Mouse (Mus musculus): ENCODE data around the gene Braf.

Braf gene

DNA sequence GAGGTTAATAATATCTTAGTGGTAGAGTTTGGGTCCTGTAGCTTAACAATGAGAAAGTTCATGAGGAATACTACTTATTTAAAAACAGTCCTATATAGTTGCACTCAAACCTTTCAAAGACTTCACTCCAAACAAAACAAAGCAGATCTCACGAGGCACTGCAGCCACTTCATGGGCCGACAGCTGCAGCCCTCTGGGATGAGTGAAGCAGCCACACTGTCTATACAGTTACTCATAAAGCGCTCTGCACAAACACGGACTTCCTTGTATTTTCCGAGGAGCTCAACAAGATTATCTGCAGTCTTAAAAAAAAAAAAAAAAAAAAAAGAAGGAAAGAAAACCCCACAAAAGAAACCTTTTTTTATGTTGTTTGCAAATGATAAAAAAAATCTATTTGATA lies 117.9 kb downstream of the Braf start:
- no peak for DNase-seq (ENCODE audit: low spot score in 2 of 2)

DNA sequence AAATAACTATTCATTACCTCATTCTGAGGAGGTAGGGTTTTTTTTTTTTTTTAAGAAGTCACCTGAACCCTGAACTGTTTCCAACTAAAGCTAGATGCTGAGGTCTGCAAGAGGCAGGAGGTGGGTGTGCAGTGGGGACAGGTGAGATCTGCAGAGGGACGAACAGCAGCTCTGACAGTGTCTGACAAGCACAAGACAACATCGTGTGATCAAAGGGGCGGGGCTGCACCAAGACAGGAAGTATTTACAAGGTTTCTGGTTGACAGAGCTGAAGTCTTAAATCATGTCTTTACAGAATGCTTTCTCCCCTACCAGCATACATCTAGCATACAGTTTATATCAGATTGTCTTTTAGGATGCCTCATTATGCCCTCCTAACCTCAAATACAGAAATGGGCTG lies 118.4 kb downstream of the Braf start:
- no peak for DNase-seq (ENCODE audit: low spot score in 2 of 2)

DNA sequence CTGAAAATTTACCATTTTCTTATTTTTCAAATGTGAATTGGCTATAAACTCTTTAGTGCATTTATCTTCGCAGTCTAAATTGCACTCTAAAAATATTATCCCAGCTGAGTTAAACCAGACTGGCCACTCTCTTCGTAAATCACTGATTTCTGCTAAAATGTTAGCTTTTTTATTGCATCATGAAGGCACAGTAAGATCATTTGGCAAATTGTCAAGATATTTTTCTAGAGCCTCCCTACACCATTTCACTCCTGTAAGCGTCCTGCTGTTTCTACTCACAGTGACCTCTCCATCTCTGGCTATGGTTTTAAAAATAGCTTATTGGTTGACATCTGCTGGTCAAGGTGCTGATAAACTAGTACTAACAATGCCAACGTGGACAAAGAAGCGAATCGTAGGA lies 119.2 kb downstream of the Braf start:
- no peak for DNase-seq (ENCODE audit: low spot score in 2 of 2)

DNA sequence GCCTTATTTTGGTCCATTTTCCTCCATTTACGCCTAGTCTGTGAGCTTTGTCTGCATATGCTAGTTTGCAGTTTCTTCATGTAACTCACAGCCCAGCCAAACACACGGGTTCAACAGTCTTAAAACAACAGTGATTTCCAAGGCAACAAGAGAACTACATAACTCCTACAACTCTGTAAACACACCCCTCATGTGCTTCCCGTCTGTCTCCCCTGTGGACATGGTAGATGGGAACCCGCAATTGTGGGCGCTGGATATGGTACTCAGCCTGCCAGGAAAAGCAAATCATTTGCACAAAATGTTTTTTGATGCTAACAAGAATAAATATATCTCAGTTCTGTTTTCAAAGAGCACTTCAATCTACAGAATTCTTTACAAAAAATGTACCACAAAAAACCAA lies 120.7 kb downstream of the Braf start:
- DNase-seq (ENCODE audit: low spot score in 2 of 2): no peak

DNA sequence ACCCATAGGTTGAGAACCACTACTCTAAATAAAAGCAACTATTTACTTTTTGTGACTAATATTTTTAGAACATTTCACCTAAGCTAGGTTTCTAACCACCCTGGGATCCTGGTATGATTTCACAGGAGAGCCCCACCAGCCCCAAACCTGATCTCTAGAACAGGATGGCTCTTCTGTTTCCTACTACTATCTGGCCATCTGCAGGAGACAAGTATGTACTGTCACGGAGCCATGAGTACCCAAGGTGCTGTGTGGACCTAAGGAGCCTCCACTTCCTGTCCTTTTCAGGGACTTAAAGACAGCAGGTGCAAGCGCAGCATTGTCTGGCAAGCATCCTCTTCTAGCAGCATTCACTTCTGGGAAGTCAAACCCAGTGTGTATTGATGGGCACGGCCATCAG lies 123.4 kb downstream of the Braf start:
- DNase-seq (ENCODE audit: low spot score in 2 of 2): no peak

DNA sequence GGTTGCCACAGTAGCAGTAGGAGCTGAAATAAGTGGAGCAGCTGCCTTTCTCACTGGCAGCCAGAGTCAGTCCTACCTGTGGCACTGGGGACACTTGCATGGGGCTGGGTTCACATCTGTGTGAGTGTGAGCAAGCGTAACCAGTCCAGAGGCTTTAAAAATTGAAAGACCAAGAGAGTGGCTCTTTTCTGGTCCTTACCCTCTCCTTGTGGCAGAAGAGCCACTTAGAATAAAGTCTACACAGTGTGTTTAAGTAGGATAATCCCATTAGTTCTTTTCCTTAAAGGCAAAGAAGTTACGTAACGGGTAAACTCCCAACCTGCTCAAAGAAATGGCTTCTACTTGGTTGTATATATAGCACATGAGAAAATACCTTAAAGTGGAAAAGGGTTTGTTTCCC lies 124.4 kb downstream of the Braf start:
- DNase-seq (ENCODE audit: low spot score in 2 of 2): no peak

DNA sequence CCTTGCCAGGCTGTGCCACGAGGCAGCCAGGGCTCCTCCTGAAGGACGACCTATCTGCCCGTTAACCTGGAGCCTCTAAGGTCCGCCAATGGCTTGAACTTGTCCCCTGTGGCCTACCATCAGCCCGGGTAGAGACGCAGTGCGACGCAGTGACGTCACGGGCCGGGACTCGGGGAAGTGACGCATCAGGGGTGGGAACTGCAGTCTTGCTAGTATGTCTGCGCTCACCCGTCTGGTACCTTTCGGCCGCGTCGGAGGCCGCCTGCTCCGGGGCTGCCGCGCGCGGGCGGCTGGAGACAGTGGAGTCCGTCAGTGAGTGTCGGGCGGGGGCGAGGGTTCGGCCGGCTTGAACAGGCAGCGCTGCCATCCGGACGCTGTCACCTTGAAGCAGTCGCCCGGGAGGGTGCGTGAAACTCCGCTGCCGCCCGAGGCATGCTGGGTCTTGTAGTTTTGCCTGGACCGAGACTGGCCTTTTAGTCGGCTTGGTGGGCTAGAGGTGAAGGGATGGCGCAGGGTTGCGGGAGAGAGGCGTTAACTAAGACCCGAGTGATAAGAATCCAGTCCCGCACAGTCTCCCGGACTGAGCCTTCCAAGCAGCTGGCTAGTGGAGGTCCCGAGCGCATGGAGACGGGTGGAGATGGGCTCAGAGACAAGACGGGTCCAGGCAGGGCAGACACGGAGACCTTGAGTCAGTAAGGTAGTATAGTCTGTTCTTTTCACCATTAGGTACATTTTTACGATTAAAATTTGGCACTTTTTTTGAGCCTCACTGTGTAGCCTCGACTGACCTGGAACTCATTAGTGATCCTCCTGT lies 132.7 kb downstream of the Braf start, which contains the start of gene Ndufb2:
Gene Ndufb2, plus strand, starts transcription at position 174 of the 814 bp plus-strand sequence.
- DNase-seq (ENCODE audit: low spot score in 2 of 2): peak; percentile 90 to 94

DNA sequence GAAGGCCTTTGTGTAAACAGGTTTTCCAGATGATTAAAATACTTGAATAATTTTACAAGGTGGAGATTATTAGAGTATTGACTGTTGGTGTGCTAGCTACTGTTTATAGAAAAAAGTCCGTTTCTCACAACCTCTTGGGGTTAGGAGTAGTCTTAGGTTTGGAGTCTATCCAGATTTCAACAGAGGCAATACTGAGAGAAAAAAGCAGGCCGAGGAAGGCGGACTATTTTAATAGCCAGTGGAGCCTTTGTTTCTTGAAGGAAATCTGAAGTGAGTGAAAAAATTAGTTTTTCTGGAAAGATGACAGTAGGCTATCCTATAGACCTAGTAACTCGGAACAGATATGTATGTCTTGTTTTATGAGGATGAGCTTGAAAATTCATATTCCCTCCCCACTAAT lies 133.8 kb downstream of the Braf start:
- DNase-seq (ENCODE audit: low spot score in 2 of 2): no peak

DNA sequence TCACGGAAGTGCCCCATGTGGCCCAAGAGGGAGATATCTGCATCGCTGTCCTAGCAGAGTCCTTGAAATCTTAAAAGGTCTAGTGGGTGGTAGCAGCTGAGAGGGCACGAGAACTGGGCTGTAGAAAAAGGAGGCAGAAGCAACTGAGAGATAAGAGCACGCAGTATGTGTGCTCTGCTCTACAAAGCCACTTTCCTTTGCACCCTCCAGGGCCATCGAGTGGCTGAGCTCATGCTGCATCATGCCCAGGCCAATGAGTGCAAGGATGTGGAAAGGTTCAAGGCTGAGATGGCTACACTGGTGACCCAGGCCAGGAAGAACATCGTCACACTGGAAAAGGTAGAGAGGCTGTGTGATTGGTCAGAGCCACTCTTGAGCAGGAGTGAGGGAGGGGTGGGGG lies 139.7 kb downstream of the Braf start, which contains the start of gene Gm42420:
Gene Gm42420, plus strand, starts transcription at position 237 of the 400 bp plus-strand sequence.
- no peak for DNase-seq (ENCODE audit: low spot score in 2 of 2)

DNA sequence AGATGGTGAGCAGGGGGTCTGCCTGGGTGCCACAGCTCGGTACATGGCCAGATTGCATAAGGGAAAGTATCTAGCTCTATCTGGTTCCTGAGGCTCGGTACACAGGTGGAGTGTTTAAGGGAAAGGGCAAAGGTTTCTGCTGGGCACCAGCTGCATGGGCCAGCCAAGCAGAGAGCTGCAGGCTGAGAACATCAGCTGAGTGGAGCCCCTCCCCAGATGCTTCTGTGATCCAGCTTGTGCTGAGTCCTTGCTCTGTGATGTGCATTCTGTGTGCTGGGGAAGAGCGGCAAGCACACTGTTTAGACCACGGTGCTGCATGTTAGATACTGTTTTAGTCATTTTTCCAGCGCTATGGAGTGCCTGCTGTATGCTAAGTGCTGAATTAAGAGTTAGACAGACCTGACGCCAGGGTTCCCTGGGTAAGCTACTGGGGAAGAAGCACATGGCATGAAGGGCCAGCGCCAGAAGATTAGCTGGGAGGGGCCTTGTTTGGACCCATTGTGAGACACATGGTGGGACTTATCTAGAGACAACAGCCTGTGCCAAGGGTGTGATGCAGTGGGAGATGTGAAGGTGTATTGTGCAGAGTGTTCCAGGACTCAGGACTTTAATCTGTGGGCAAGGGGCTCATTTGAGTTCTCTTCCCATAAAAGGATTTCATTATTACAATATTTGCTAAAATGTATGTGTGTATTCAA lies 144.0 kb downstream of the Braf start:
- no peak for DNase-seq (ENCODE audit: low spot score in 2 of 2)

DNA sequence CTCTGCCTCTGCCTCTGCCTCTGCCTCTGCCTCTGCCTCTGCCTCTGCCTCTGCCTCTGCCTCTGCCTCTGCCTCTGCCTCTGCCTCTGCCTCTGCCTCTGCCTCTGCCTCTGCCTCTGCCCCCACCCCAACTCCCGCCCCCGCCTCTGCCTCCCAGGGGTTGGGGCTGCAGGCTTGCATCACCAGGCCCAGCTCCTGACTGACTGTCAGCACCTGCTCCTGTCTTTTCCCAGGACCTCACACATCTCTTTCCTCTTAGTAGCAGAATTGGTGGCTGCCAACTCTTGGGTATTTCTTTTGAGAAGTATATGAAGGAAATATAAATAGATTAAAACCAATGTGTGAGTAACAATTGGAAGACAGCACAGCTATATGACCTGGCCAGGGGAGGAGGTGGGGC lies 144.7 kb downstream of the Braf start:
- no peak for DNase-seq (ENCODE audit: low spot score in 2 of 2)

DNA sequence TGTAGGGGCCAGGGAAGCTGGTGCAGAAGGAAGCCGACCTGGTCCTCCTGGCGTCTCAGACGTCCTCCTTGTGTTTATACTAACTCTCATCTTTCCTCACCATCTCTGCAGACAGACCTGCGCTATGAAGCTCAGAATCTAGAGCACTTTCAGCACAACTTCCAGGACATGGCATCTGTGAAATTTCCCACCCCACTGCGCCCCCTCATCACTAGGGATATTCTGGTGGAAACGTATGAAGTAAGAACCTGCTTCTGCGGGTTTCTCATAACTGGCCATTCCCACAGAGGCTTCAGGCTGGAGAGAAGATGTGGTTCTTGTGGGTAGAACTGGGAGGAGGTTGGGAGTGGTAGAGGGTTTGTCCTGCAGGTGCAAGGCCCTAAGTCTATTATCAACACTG lies 145.7 kb downstream of the Braf start:
- DNase-seq (ENCODE audit: low spot score in 2 of 2): no peak

DNA sequence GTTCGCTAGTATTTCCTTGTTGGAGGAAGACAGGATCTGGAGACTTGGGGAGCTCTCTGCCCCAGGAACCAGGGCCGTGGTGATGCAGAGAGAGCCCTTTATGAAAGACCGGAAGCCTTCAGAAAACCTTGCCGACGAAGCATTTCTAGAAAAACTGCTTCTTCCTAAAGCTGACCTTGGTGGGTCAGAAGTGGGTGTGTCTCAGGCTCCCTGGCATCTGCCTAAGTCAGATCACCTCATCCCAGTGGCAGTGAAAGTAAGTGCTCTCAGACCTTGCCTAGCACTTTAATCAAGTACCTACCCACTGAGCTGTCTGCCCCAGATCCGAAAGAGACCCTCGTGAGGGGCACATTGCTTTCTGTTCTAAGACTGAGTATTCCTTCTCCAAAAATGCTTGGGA lies 150.3 kb downstream of the Braf start:
- DNase-seq (ENCODE audit: low spot score in 2 of 2): no peak

DNA sequence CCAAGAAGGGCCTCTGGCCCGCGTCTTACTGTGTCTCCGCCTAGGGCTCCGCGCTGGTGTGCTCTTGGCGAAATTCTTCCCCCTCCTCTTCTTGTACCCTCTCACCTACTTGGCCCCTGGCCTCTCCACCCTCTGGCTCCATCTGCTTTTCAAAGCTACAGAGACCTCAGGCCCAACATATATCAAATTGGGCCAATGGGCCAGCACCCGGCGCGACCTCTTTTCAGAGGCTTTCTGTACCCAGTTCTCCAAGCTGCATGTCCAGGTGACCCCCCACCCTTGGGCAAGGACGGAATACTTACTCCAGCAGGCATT lies 150.8 kb downstream of the Braf start:
- DNase-seq (ENCODE audit: low spot score in 2 of 2): no peak

DNA sequence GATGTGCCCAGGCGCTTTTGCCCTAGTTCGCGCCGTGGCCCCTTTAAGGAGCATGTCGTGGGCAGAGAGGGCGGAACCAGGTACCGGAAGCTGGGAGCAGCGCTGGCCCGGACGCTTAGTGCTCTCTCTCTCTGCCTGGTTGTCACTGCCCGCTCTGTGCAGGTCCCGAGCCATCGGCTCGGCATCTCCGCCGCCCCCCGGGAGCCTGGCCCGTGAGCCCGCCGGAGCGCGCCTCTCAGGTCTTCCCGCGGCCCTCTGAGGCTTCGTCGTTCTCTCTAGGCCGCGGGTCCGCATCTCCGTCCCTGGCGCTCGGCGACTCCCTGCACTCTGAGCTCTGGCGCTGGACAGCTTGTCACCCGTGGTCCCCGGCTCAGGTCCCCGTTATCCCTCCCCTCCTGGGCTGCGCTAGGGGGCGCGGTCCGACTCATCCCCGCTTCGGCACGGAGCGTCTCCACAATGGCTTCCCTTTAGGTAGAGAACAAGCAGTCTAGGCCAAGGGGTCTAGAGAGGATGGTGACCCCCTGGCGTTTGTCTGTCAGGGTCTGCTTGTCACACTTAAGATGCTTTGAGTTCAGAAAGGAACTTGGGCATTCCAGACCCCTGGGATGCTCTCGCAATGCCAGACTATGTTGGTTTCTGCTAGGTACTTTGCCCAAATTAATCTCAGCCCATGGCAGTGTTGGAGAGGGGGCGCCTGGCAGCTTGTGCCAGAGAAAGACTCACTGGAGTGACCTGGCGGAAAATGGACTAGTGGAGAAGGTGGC lies 151.3 kb downstream of the Braf start, which contains the start of gene Adck2:
Gene Adck2, plus strand, starts transcription at position 83 of the 764 bp plus-strand sequence.
- DNase-seq (ENCODE audit: low spot score in 2 of 2): peak; percentile 44 to 69

DNA sequence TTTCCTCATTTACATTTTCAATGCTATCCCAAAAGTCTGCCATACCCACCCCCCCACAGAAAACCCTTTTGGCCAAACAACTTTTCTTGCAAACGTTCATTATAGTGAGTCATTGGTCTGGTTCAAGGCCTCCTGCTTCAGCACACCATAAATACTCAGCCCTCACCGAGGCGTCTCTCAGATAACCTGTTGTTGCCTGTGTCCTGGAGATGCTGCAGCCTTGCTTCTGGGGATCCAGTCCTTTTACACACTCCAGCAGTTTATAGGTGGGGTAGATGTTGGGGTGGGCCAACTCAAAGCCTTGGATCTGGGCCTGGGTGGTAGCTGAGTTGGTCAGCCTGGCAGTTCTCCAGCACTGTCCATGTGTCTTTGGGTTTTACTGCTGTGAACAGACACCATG lies 154.8 kb downstream of the Braf start:
- no peak for DNase-seq (ENCODE audit: low spot score in 2 of 2)

DNA sequence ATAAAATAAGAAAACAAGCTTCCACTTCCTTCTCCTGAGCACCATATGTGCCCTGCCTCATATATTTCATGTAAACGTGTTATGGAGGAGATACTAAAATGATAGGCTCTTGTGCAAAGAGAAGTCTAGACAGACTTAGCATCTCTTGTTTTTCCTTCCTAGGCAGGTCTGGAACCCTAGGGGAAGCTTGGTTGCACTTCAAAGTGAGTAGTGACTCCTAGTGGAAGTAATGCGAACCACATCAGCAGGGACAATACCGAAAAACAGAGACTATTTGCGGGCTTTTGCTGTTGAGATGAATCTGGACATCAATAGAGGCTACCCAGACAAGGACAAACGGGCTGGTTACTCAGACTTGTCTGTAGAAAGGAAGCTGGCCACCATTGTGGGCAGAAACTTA lies 157.7 kb downstream of the Braf start:
- DNase-seq (ENCODE audit: low spot score in 2 of 2): no peak

DNA sequence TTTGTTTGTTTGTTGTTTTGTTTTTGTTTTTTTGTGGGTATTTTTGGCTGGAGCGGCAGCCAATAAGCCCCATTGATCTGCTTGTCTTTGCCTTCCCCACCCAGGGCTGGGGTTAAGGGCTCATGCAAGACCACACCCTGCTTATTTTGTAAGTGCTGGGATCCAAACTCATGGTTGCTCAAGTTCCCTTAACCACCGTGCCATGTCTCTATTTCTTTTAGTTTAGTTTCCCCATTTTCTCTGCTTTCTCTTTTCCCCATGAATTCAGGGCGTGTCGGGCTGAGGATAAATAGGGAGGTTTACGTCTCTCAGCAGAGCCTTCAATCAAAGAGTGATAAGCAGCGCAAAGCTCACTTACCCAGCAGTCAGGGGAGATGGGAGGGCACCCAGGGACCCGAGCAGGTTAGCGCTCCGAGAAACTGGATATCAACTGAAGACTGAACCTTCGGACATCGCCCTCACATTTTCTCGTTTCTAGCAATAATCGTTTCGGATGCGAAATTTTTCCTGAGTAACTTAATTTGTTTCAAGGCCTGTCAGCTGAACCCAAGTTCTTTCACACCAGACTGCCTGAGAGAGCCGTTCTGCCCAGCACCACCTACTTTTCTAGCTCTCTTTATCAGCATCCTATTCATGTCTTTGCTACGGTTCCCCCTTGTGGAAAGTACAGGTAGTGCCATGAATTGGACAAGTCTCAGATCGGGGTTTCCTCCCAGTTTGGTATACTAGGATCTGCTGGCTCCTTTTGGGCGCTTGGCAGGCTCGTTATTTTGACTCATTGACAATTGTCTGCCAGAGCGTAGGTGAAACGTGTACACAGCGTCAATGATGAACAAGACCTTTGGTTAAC lies 162.9 kb downstream of the Braf start:
- peak; percentile 58 to 85 for DNase-seq (ENCODE audit: low spot score in 2 of 2)

DNA sequence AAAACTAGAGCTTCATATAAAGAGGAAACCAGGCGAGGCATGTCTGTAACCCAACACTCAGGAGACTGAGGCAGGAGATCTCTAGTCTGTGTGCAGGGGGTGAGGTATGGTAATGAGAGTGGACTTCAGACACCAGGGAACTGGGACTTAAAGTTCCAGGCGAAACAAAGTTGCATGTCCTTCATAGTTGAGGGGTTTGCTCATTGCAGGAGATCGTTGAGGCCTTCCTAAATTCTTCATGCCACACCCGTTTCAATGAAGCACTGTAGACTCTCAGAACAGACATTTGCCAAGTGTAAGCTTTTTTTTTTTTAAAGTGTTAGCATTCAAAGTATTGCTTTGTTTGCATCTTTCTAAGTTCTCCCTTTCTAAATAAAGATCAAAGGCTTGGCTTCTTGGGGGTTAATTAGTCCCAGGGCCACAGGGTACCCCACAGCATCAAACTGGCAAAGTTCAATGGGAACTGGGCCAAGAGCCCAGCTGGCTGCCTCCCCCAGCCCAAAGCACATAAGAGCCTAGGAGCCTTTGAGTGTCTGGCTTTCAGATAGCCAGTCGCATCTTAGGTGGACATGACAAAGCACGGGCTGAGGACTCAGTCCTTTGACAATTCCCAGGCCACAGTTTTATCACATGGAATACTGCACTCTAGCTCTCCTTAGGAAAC lies 165.9 kb downstream of the Braf start:
- no peak for DNase-seq (ENCODE audit: low spot score in 2 of 2)

DNA sequence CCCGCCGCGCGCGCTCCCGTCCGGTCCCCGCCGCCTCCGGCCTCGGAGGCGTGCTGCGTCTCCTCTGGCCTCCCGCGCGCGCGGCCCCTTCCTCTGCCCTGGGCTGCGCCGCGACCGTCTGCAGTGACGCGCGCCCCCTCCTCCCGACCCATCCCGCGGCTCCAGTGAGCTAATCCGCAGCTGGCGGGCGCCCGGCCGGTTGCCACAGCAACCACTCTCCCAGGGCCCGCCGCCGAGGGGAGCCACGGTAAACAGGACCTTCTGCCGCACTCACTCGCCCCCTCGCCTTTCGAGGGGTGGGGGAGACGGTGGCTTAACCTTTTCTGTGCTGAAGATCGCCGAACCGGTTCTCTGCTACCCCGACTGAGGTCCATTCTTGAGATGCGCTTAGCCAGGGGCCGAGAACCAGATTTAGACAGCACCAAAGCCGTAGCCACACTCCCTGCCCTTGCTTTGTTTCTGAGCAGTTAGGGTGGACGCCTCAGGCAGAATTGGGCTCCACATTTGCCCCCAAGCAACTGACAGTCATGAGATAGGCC lies 167.5 kb downstream of the Braf start, which contains the start of gene Dennd2a:
Gene Dennd2a, minus strand, starts transcription at position 145 of the 539 bp plus-strand sequence.
- DNase-seq (ENCODE audit: low spot score in 2 of 2): peak; percentile 66 to 77

Data from frontal cortex, postnatal 25 days (tissue).